Mouse (Mus musculus) liver, embryonic 13.5 days (tissue): ENCODE data around the gene Eps8l2. TPM values are rescaled to one million over a fixed set of nuclear protein-coding genes. Genes with fewer than 3 reads are reported as not detected.

Experiments
- ATAC-seq: fragments of 200-750 bp; cut with Nextera tagmentation; 2 replicates; pipeline ENCODE4 v1.8.0; 2017; ENCODE audit warnings: low read depth, mild to moderate bottlenecking, moderate number of reproducible peaks, moderate library complexity
- DNase-seq: peaks from one replicate; pipeline ENCODE4 v3.0.0; 2022
- H3K27ac ChIP-seq: fragments of 300-500 bp; sonication (generic); 2 replicates; pipeline ENCODE4 v1.5.1; 2015; ENCODE audit warnings: moderate library complexity, mild to moderate bottlenecking, inconsistent platforms
- H3K27me3 ChIP-seq: fragments of 300-500 bp; sonication (generic); 2 replicates; pipeline ENCODE4 v1.6.1; 2015; ENCODE audit warnings: mild to moderate bottlenecking, inconsistent platforms
- H3K36me3 ChIP-seq: fragments of 300-500 bp; sonication (generic); 2 replicates; pipeline ENCODE4 v1.6.1; 2015; ENCODE audit warnings: mild to moderate bottlenecking, inconsistent platforms
- H3K4me1 ChIP-seq: fragments of 300-500 bp; sonication (generic); replicated peaks from 2 replicates; pipeline ENCODE4 v1.6.1; 2015; ENCODE audit warnings: inconsistent platforms
- H3K4me2 ChIP-seq: fragments of 300-500 bp; sonication (generic); 2 replicates; pipeline ENCODE4 v1.6.1; 2015; ENCODE audit warnings: inconsistent platforms, mild to moderate bottlenecking, moderate library complexity
- H3K4me3 ChIP-seq: fragments of 300-500 bp; sonication (generic); replicated peaks from 2 replicates; pipeline ENCODE4 v1.5.1; 2015; ENCODE audit warnings: mild to moderate bottlenecking, inconsistent platforms
- H3K9ac ChIP-seq: fragments of 300-500 bp; sonication (generic); 2 replicates; pipeline ENCODE4 v1.6.1; 2015; ENCODE audit warnings: mild to moderate bottlenecking, inconsistent platforms
- H3K9me3 ChIP-seq: fragments of 300-500 bp; sonication (generic); replicated peaks from 2 replicates; pipeline ENCODE4 v1.6.1; 2016; ENCODE audit warnings: inconsistent platforms
- WGBS: fragments of 180-500 bp; shearing (Covaris S2); methylation state at CpG from one replicate; pipeline ENCODE4 v1.1.7; 2015; ENCODE audit not compliant: insufficient replicate concordance; 5-methylcytosine and 5-hydroxymethylcytosine counted together
- polyA plus RNA-seq: library from polyadenylated mRNA; unstranded; fragments of >200 nt; fragmentation: Nextera tagmentation; extraction: Ambion mirVana; gene quantifications from 2 replicates; pipeline ENCODE4 v1.2.1, GENCODE M21; 2015

The Eps8l2 gene
- polyA plus RNA-seq, 1 experiment from 2014 or later: 5.1 TPM

DNA sequence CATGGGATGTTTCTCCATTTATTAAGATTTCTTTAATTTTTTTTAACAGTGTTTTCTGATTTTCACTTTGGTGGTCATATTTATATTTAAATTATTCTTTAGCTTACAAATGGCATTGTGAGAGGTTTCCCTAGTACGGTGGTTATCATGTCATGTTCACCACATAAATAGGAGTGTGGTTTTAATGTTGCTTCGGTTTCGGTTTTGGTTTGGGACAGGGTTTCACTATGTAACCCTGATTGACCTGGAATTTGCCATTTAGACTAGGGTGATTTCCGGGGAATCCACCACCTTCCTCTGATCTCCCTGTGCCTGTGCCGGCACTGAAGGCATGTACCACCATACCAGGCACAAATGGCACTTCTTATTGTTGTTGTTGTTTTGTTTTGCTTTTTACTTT lies 6.1 kb downstream of the Eps8l2 start:
- Histone ChIP-seq H3K36me3 (no peaks in the 10 kb centered on the region), H3K27ac (no peak overlapping the region), H3K4me3 (no peak overlapping the region), H3K9me3 (no peaks in the 10 kb centered on the region), H3K9ac (no peak overlapping the region), H3K4me2 (no peak overlapping the region), H3K27me3 (no peaks in the 10 kb centered on the region), H3K4me1 (peaks cover 10% of the 10 kb centered on the region)
- DNase-seq (no peak), ATAC-seq (no peak)
- WGBS: 74% methylated on average over 5 of the region's 5 CpGs

DNA sequence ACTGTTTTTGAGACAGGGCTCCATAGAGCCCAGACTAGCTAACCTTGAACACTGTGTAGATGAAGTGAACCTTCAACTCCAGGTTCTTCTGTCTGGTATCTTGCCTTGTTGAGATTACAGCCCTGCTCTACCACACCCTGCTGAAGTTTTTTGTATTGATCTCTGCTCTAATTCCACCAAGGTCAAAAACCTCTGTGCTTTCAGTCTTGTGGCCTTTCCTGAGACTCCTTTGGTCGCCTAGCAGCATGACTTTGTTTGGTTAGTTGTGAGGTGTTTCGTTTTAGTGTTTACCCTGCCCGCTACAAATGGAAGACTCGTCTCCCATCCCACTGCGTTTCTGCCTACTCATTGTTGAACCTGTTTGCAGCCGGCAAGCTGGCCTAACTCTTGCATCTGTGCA lies 12.4 kb downstream of the Eps8l2 start:
- Histone ChIP-seq H3K27me3 (peaks cover 8% of the 10 kb centered on the region; the same call in 1 of the 2 replicates), H3K4me3 (no peak overlapping the region), H3K27ac (no peak overlapping the region), H3K9ac (no peak overlapping the region), H3K36me3 (no peaks in the 10 kb centered on the region), H3K4me2 (no peak overlapping the region), H3K9me3 (no peaks in the 10 kb centered on the region), H3K4me1 (no peaks in the 10 kb centered on the region)
- 60% methylated on average over 6 of the region's 6 CpGs for WGBS
- DNase-seq (no peak), ATAC-seq (no peak)

DNA sequence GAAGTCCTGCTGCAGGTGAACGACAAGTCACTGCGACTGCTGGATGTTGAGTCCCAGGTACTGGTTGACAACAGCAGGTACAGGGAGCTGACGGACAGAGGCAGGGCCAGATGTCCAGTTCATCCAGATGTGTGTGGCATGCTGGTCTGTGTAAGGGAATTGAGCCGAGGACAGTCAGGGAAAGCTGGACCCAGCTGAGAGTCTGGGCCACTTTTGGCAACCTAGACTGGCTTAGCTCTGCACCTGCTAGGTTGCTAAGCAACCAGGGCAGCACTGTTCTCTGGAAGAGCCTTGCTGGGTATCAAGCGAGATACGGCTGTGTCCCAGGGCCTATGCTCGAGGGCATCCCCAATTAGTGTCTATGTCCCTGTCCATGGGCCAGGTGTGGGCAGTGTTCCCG lies 16.4 kb downstream of the Eps8l2 start:
- H3K9me3 ChIP-seq: no peaks in the 10 kb centered on the region
- peaks cover 27% of the 10 kb centered on the region for H3K27me3 ChIP-seq
- H3K4me1 ChIP-seq: 0 out of 2 replicates have a peak, but pooled peaks cover 2% of the 10 kb centered on the region
- ATAC-seq: no peak
- 70% methylated on average over 8 of the region's 8 CpGs for WGBS
- no peaks in the 10 kb centered on the region for H3K36me3 ChIP-seq
- H3K4me3 ChIP-seq: no peak overlapping the region
- H3K27ac ChIP-seq: no peak overlapping the region
- no peak overlapping the region for H3K9ac ChIP-seq
- no peak for DNase-seq
- no peak overlapping the region for H3K4me2 ChIP-seq

DNA sequence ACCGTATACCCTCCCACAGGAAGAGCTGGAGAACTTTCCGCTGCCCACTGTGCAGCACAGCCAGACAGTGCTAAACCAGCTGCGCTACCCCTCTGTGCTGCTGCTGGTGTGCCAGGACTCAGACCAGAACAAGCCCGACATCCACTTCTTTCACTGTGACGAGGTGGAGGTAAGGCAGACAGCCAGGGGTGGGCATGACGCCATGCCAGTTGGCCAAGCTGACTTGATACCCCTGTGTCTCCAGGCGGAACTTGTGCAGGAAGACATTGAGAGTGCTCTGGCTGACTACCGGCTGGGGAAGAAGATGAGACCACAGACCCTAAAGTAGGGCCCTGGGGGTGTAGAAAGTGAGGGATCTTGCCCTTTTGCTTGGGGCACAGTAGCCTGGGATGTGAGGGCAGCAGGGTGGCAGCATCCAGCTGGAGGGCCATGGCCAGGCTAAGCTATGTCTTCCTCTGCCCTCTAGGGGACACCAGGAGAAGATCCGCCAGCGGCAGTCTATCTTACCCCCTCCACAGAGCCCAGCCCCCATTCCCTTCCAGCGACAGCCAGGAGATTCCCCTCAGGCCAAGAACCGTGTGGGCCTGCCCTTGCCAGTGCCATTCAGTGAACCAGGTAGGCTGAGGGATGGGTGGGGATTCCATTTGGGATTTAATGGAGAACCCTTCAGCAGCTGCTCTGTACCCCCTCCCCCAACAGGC lies 17.1 kb downstream of the Eps8l2 start:
- Histone ChIP-seq H3K4me3 (no peak overlapping the region), H3K27me3 (peaks cover 35% of the 10 kb centered on the region), H3K9me3 (no peaks in the 10 kb centered on the region), H3K27ac (no peak overlapping the region), H3K4me1 (0 out of 2 replicates have a peak, but pooled peaks cover 2% of the 10 kb centered on the region), H3K36me3 (no peaks in the 10 kb centered on the region), H3K9ac (no peak overlapping the region), H3K4me2 (no peak overlapping the region)
- WGBS: 53% methylated on average over 12 of the region's 12 CpGs
- ATAC-seq (peak; percentile 37; the same call in 1 of the 2 replicates), DNase-seq (no peak)

DNA sequence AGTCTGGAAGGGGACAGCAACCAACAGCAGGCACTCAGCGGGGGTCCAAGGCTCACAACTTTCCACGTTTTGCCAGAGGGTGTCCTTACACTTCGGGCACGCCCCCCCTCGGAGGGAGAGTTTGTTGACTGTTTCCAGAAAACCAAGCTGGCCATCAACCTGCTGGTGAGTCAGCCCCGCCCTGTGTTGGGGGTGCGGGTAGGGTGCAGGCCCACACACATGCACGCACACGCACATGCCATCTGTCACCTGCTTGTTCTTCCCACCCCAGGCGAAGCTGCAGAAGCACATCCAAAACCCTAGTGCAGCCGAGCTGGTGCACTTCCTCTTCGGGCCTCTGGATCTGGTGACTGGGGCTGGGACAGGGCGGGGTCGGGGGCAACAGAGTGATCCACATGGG lies 18.3 kb downstream of the Eps8l2 start:
- H3K36me3 ChIP-seq: no peaks in the 10 kb centered on the region
- WGBS: 56% methylated on average over 14 of the region's 14 CpGs
- no peaks in the 10 kb centered on the region for H3K9me3 ChIP-seq
- ATAC-seq (no peak), DNase-seq (no peak)
- H3K4me3 ChIP-seq: no peak overlapping the region
- peaks cover 8% of the 10 kb centered on the region for H3K4me1 ChIP-seq
- H3K27ac ChIP-seq: no peak overlapping the region
- no peak overlapping the region for H3K4me2 ChIP-seq
- no peak overlapping the region for H3K9ac ChIP-seq
- peaks cover 47% of the 10 kb centered on the region for H3K27me3 ChIP-seq

DNA sequence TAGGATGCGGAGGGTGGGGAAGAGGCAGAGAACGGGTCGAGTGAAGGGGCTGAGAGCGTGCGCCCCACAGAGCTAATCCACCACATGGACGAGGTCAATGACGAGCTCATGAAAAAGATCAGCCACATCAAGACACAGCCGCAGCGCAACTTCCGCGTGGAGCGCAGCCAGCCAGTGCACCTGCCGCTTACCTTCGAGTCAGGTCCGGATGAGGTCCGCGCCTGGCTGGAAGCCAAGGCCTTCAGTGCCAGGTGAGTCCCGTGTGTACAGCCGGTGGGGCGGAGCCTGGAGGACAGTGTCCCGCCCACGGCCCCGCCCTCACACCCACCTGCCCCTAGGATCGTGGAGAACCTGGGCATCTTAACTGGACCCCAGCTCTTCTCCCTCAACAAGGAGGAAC lies 22.8 kb downstream of the Eps8l2 start:
- H3K9ac ChIP-seq: no peak overlapping the region
- no peaks in the 10 kb centered on the region for H3K9me3 ChIP-seq
- no peak for DNase-seq
- no peak overlapping the region for H3K27ac ChIP-seq
- no peak overlapping the region for H3K4me3 ChIP-seq
- no peaks in the 10 kb centered on the region for H3K36me3 ChIP-seq
- peaks cover 42% of the 10 kb centered on the region for H3K27me3 ChIP-seq
- 0 out of 2 replicates have a peak overlapping the region, but pooled peaks have one; percentile 3 for H3K4me2 ChIP-seq
- no peak for ATAC-seq
- 20% methylated on average over 24 of the region's 24 CpGs for WGBS
- H3K4me1 ChIP-seq: peaks cover 40% of the 10 kb centered on the region

DNA sequence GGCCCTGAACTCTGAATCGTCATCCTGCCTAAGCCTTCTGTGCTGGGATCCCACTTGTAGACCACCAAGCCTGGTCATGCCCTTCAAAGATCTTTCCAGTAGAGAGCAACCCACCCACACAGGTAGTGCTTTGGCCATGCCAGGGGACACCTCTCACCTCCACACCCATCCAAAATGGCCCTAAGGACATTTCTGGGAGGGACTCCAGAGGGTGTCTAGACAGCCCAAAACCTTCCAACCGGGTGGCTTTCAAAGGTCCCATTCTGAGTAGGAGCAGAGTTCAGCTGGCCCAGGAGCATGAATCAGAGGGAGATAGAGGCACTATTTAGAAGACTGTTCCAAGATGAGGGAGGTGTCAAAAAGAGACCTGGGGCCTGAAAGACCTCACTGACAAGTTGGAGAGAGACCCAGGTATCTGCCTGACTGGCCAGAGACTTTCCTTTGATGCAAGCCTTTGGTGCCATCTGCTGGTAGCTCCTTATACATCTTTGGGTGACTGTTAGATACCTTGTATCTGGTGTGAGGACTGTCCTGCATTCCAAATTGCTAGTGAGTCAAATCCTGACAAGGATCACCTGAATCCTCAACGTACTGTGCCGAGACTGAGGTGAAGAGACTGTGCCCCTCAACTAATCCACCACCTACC lies 24.5 kb downstream of the Eps8l2 start:
- H3K9ac ChIP-seq: peak overlapping the region; percentile 59
- H3K27me3 ChIP-seq: peaks cover 32% of the 10 kb centered on the region
- no peak overlapping the region for H3K4me3 ChIP-seq
- no peaks in the 10 kb centered on the region for H3K9me3 ChIP-seq
- peak overlapping the region; percentile 97 for H3K27ac ChIP-seq
- peak; percentile 66 for ATAC-seq
- no peaks in the 10 kb centered on the region for H3K36me3 ChIP-seq
- peaks cover 39% of the 10 kb centered on the region for H3K4me1 ChIP-seq
- 50% methylated on average over 4 of the region's 4 CpGs for whole genome bisulfite sequencing
- H3K4me2 ChIP-seq: peak overlapping the region; percentile 23
- peak; percentile 74 for DNase-seq

DNA sequence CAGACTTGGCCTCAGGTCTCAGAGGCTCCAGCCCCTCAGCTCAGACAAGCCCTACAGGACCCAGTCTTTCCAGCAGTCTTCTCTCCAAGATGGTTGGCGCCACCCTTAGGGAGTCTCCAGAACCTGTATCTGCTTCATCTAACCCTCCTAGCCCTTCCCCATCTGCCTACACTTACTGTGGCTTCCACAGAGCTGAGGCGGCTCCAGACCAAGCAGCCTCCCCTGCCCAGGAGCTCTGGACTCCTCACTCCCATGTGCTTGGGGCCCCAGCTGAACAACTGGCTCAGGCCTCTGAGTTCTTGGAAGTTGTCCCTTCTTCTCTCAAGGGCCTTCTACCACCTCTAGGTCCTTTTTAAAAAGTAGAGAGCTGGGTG lies 25.1 kb downstream of the Eps8l2 start:
- H3K9me3 ChIP-seq: no peaks in the 10 kb centered on the region
- peak overlapping the region; percentile 59 for H3K9ac ChIP-seq
- H3K27me3 ChIP-seq: peaks cover 32% of the 10 kb centered on the region
- H3K4me3 ChIP-seq: no peak overlapping the region
- peak overlapping the region; percentile 97 for H3K27ac ChIP-seq
- H3K36me3 ChIP-seq: no peaks in the 10 kb centered on the region
- peaks cover 42% of the 10 kb centered on the region for H3K4me1 ChIP-seq
- 37% methylated on average over 2 of the region's 2 CpGs for WGBS
- ATAC-seq (peak; percentile 57), DNase-seq (no peak)
- peak overlapping the region; percentile 23 for H3K4me2 ChIP-seq

DNA sequence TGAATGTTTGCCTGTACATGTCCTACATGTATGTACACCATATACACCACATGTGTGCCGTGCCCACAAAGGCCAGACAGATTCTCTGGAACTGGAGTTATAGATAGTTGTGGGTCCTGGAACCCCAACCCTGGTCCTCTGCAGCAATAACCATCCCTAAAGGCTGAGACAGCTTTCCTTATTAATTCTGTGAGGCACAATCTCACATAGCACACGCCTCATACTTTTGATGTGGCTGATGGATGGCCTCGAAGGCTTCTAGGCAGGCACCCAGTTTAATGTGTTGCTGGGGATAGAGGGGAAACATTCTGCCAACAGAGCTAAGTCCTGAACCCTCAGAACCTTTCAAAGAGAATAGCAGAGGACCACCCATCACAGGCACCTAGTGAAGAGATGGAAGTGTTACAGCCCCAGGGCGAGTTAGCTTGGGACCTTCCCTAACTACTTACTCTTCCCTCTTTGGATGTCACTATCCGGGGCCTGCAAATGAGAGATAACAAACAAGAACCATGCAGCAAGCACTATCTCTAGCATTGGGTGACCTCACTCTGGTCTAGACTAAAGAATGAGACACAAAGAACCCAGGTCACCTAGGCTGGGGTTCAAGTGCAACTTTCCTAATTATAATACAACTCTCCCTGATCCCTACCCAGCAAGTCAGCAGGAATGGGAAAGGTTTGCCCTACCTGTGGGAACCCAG lies 25.8 kb downstream of the Eps8l2 start:
- whole genome bisulfite sequencing: 32% methylated on average over 5 of the region's 5 CpGs
- peak overlapping the region; percentile 18; the same call in 1 of the 2 replicates for H3K4me3 ChIP-seq

DNA sequence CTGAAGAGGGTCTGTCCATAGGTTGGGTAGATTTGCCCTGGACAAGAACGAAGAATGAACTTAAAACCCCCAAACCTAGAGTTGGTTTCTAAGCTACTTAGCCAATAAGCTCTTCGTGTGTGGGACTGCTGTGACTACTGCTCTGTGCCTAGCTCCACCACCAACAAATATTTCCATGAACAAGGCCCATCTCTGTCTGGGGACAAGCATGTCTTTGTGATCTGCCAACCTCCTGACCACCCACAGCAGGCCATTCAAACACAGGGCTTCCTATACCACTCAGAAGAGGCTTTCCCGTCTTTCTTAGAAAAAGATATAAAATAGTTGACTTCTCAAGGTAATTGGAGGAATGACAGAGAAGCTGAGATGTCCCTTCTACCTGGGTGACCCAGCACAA lies 26.4 kb downstream of the Eps8l2 start:
- H3K27ac ChIP-seq: peak overlapping the region; percentile 97
- H3K4me2 ChIP-seq: peak overlapping the region; percentile 55
- DNase-seq (no peak), ATAC-seq (no peak)
- H3K9ac ChIP-seq: peak overlapping the region; percentile 59
- no peak overlapping the region for H3K4me3 ChIP-seq
- H3K9me3 ChIP-seq: no peaks in the 10 kb centered on the region
- peaks cover 50% of the 10 kb centered on the region for H3K4me1 ChIP-seq
- peaks cover 25% of the 10 kb centered on the region for H3K27me3 ChIP-seq
- 50% methylated on average over 3 of the region's 3 CpGs for WGBS
- no peaks in the 10 kb centered on the region for H3K36me3 ChIP-seq

More for the DNA sequence above, 25.8 kb downstream of the Eps8l2 start:
- Histone ChIP-seq H3K9me3 (no peaks in the 10 kb centered on the region), H3K27me3 (peaks cover 30% of the 10 kb centered on the region), H3K9ac (peak overlapping the region; percentile 59), H3K4me1 (peaks cover 44% of the 10 kb centered on the region), H3K36me3 (no peaks in the 10 kb centered on the region), H3K4me2 (peak overlapping the region; percentile 55), H3K27ac (peak overlapping the region; percentile 97)
- ATAC-seq (peak; percentile 95), DNase-seq (peak; percentile 74)

DNA sequence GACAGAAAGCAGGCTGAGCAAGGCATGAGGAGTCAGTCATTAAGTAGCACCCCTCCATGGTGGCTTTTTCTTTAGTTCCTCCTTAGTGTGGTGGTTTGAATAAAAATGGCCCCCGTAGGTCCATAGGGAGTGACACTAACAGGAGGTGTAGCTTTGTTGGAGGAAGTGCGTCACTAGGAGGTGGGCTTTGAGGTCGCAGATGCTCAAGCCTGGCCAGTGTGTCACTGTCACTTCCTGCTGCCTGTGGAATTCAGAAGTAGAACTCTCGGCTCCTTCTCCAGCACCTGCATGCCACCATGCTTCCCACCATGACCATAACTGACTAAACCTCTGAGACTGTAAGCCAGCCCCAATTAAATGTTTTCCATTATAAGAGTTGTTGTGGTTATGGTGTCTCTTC lies 28.7 kb downstream of the Eps8l2 start:
- Histone ChIP-seq H3K36me3 (no peaks in the 10 kb centered on the region), H3K4me2 (no peak overlapping the region), H3K27ac (no peak overlapping the region; the same call in 1 of the 2 replicates), H3K4me3 (no peak overlapping the region), H3K9me3 (no peaks in the 10 kb centered on the region), H3K27me3 (0 out of 2 replicates have a peak, but pooled peaks cover 2% of the 10 kb centered on the region), H3K4me1 (peaks cover 60% of the 10 kb centered on the region), H3K9ac (no peak overlapping the region)
- DNase-seq (no peak), ATAC-seq (no peak)
- WGBS: 74% methylated on average over 4 of the region's 4 CpGs
